Mouse (Mus musculus) liver, embryonic 12.5 days (tissue): ENCODE measurements around the gene 0610040J01Rik. TPM values are rescaled to one million over a fixed set of nuclear protein-coding genes. Genes with fewer than 3 reads are reported as not detected.
A peak's percentile ranks its signal among the peaks of the same experiment; 100 is the strongest.

Experiments
- ATAC-seq: fragments of 200-750 bp; cut with Nextera tagmentation; 2 replicates; pipeline ENCODE4 v1.8.0; 2017; ENCODE audit warnings: moderate number of reproducible peaks, mild to moderate bottlenecking, moderate library complexity
- H3K27ac ChIP-seq: fragments of 300-500 bp; sonication (generic); 2 replicates; pipeline ENCODE4 v1.5.1; 2016; ENCODE audit warnings: mild to moderate bottlenecking
- H3K27me3 ChIP-seq: fragments of 300-500 bp; sonication (generic); replicated peaks from 2 replicates; pipeline ENCODE4 v1.6.1; 2016; ENCODE audit warnings: mild to moderate bottlenecking, moderate library complexity
- H3K36me3 ChIP-seq: fragments of 300-500 bp; sonication (generic); 2 replicates; pipeline ENCODE4 v1.6.1; 2016; ENCODE audit warnings: mild to moderate bottlenecking, moderate library complexity
- H3K4me1 ChIP-seq: fragments of 300-500 bp; sonication (generic); 2 replicates; pipeline ENCODE4 v1.6.1; 2016
- H3K4me2 ChIP-seq: fragments of 300-500 bp; sonication (generic); 2 replicates; pipeline ENCODE4 v1.6.1; 2016; ENCODE audit warnings: mild to moderate bottlenecking, moderate library complexity
- H3K4me3 ChIP-seq: fragments of 300-500 bp; sonication (generic); 2 replicates; pipeline ENCODE4 v1.5.1; 2016; ENCODE audit warnings: mild to moderate bottlenecking, moderate library complexity
- H3K9ac ChIP-seq: fragments of 300-500 bp; sonication (generic); 2 replicates; pipeline ENCODE4 v1.6.1; 2016; ENCODE audit warnings: mild to moderate bottlenecking, moderate library complexity
- H3K9me3 ChIP-seq: fragments of 300-500 bp; sonication (generic); replicated peaks from 2 replicates; pipeline ENCODE4 v1.6.1; 2016; ENCODE audit warnings: mild to moderate bottlenecking, moderate library complexity
- WGBS: fragments of 180-500 bp; shearing (Covaris S2); methylation state at CpG from one replicate; pipeline ENCODE4 v1.1.7; 2016; ENCODE audit not compliant: insufficient replicate concordance; 5-methylcytosine and 5-hydroxymethylcytosine counted together
- polyA plus RNA-seq: library from polyadenylated mRNA; unstranded; fragments of >200 nt; fragmentation: Nextera tagmentation; extraction: Ambion mirVana; gene quantifications from 2 replicates; pipeline ENCODE4 v1.2.1, GENCODE M21; 2016

0610040J01Rik gene
- polyA plus RNA-seq, 1 experiment from 2014 or later, result 16.2 TPM

DNA sequence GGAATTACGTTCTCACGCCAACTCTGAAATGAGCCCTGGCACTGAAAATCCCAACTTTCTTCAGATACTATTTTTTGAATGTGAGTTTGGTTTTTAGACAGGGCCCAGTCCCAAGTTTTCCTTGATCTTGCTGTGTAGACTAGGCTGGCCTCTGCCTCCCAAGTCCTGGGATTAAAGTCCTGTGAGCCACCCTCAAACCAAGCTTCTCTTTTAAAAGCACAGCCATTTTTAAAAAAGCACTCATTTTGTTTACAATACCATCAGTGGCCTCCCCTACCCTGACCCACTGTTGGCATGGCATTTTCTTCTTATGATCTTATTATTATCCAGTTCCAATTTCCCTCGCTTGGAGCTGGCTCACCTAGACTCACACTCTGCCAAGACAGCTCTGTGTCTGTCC is 22.3 kb downstream of the 0610040J01Rik start:
- H3K4me1 ChIP-seq, result peaks cover 37% of the 10 kb centered on the region

DNA sequence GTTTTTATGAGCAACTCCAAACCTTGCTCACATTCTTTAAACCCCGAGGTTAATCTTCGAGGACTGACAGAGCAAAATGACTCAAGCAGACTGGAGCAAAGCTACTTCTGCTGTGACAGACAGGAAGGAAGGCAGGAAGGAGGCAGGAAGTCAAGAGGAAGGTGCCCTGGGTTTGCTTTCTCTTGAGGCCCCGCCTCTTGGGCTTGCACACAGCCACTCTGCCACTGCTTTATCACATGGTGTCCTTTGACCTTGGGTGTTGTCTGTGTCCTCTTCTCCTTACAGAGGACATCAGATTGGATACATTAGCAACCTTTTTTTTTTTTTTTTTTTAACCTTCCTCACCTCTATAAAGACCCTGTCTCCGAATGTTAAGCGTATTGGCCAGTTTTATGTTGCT is 25.0 kb downstream of the 0610040J01Rik start:
- Histone ChIP-seq H3K9me3 (no peaks in the 10 kb centered on the region), H3K36me3 (no peaks in the 10 kb centered on the region), H3K4me2 (no peak overlapping the region), H3K27me3 (no peaks in the 10 kb centered on the region), H3K9ac (no peak overlapping the region), H3K4me1 (peaks cover 22% of the 10 kb centered on the region), H3K4me3 (no peak overlapping the region), H3K27ac (0 out of 2 replicates have a peak overlapping the region, but pooled peaks have one; percentile 20)
- ATAC-seq, result peak; percentile 58; the same call in 1 of the 2 replicates
- 39% methylated on average over 5 of the region's 5 CpGs for WGBS

More for the DNA sequence above, 22.3 kb downstream of the 0610040J01Rik start:
- no peaks in the 10 kb centered on the region for H3K36me3 ChIP-seq
- H3K4me3 ChIP-seq, result no peak overlapping the region
- WGBS, result 78% methylated on average over 3 of the region's 3 CpGs
- no peak overlapping the region for H3K27ac ChIP-seq
- no peak overlapping the region for H3K9ac ChIP-seq
- H3K4me2 ChIP-seq, result no peak overlapping the region
- H3K27me3 ChIP-seq, result no peaks in the 10 kb centered on the region
- no peaks in the 10 kb centered on the region for H3K9me3 ChIP-seq
- ATAC-seq, result no peak

DNA sequence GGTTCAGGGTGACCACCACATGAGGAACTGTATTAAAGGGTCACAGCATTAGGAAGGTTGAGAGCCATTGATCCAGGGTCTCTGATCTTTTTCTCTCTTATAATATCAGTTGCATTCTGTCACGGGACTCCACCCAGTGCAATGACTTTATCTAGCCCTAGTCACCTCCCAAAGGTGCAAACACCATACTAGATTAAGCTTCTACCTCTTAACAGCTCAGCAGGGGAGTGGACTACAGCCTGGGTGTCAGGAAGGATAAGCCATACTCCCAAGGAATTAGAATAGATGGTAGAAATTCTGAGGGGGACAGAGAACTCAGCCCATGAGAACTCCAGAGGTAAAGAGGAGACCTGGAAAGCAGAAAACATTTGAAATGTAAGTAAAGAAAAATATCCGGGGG is 25.7 kb downstream of the 0610040J01Rik start:
- Histone ChIP-seq H3K4me2 (no peak overlapping the region), H3K27ac (no peak overlapping the region), H3K4me3 (no peak overlapping the region), H3K4me1 (peaks cover 22% of the 10 kb centered on the region), H3K27me3 (no peaks in the 10 kb centered on the region), H3K9ac (no peak overlapping the region), H3K9me3 (no peaks in the 10 kb centered on the region), H3K36me3 (no peaks in the 10 kb centered on the region)
- ATAC-seq, result peak; percentile 77
- WGBS, result 56% methylated on average over 2 of the region's 2 CpGs

DNA sequence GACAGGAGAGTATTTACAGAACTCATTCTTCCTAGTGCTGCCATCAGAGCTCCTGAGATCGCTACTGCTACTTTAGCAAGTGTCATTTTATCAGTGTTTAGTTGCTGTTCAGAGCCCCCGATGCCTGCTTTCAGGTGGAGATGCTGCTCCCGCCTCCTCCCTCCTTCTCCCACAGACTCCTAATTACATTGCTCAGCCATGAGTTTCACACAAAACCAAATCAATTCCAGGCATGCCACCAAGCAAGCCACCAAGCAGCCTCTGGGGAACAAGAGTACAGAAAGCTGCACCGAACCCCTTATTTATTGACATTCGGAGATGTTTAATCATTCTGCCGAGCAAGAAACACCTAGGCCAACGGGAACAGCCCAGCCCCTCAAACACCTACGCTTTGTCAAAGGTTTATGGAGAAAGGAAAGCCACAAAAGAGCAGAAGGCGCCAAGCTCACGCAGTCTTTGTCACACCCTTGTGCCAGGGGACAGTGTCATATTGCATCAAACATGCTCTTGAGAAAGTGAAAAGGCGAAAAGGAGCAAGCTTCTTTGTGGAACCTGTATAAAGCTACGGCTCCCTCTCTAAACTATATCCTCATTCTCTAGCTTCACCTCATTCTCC is 27.7 kb downstream of the 0610040J01Rik start:
- Histone ChIP-seq H3K4me3 (no peak overlapping the region), H3K4me1 (peaks cover 22% of the 10 kb centered on the region), H3K9me3 (peaks cover 3% of the 10 kb centered on the region; the same call in 1 of the 2 replicates), H3K36me3 (no peaks in the 10 kb centered on the region), H3K4me2 (no peak overlapping the region), H3K27ac (no peak overlapping the region), H3K27me3 (no peaks in the 10 kb centered on the region), H3K9ac (no peak overlapping the region)
- ATAC-seq, result no peak
- 72% methylated on average over 12 of the region's 12 CpGs for WGBS

DNA sequence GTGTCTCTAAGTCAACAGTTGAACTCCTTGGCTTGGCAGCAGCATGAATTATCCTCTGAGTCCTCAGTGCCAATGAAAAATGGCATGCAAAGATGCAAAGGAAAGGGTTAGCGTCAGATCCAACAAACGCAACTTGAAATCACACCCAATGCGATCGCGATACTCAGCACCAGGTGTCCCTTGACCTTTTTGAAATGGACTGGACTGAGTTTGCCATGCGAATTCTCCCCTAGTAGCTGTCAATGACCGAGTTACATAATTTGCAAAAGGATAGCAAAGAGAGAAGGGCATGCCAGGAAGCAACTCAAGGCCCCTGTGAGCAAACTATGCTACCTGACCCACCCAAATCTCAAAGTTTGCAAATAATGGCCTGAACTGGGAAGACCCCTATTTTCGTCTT is 34.9 kb downstream of the 0610040J01Rik start:
- Histone ChIP-seq H3K4me3 (no peak overlapping the region), H3K36me3 (peaks cover 4% of the 10 kb centered on the region; the same call in 1 of the 2 replicates), H3K9me3 (peaks cover 11% of the 10 kb centered on the region), H3K27me3 (no peaks in the 10 kb centered on the region), H3K4me2 (peak overlapping the region; percentile 28; the same call in 1 of the 2 replicates), H3K27ac (peak overlapping the region; percentile 69), H3K4me1 (no peaks in the 10 kb centered on the region), H3K9ac (no peak overlapping the region)
- 72% methylated on average over 8 of the region's 8 CpGs for WGBS
- peak; percentile 30; the same call in 1 of the 2 replicates for ATAC-seq

GRCm38 (mm10) chr5:63847541-63848226 is 35.5 kb downstream of the 0610040J01Rik start:
- H3K4me2 ChIP-seq, result peak overlapping the region; percentile 28; the same call in 1 of the 2 replicates
- 68% methylated on average over 13 of the region's 13 CpGs for WGBS
- peak; percentile 80 for ATAC-seq

GRCm38 (mm10) chr5:63858901-63859300 is 46.7 kb downstream of the 0610040J01Rik start:
- no peaks in the 10 kb centered on the region for H3K27me3 ChIP-seq
- H3K27ac ChIP-seq, result no peak overlapping the region
- no peaks in the 10 kb centered on the region for H3K4me1 ChIP-seq
- no peak overlapping the region for H3K9ac ChIP-seq
- no peak overlapping the region for H3K4me2 ChIP-seq
- ATAC-seq, result no peak
- H3K9me3 ChIP-seq, result no peaks in the 10 kb centered on the region
- H3K36me3 ChIP-seq, result no peaks in the 10 kb centered on the region
- 40% methylated on average over 8 of the region's 8 CpGs for WGBS
- H3K4me3 ChIP-seq, result no peak overlapping the region

More at GRCm38 (mm10) chr5:63847541-63848226, 35.5 kb downstream of the 0610040J01Rik start:
- Histone ChIP-seq H3K9ac (no peak overlapping the region), H3K4me1 (no peaks in the 10 kb centered on the region), H3K9me3 (peaks cover 11% of the 10 kb centered on the region), H3K4me3 (no peak overlapping the region), H3K36me3 (peaks cover 4% of the 10 kb centered on the region; the same call in 1 of the 2 replicates), H3K27ac (peak overlapping the region; percentile 69), H3K27me3 (no peaks in the 10 kb centered on the region)

DNA sequence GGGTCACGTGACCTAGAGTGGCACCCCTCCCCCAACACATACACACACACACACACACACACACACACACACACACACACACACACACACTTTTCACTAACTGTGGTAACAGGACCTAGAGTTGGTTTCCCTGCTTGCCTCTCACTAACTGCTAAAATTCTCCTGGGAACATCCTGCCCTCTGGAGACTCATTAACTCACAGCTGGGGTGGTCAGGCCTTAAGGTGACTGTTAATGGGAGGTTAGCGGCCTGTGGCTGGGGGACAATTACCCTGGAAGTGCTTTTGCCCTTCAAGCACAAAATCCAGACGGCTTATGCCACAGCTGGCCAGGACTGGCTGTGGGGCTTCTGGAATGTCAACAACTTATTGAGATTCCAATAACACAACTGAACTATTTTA is 55.3 kb downstream of the 0610040J01Rik start:
- Histone ChIP-seq H3K4me3 (no peak overlapping the region), H3K9me3 (no peaks in the 10 kb centered on the region), H3K36me3 (no peaks in the 10 kb centered on the region), H3K27me3 (no peaks in the 10 kb centered on the region), H3K4me2 (no peak overlapping the region), H3K9ac (no peak overlapping the region), H3K27ac (no peak overlapping the region), H3K4me1 (no peaks in the 10 kb centered on the region)
- ATAC-seq, result 0 out of 2 replicates have a peak, but pooled peaks have one; percentile 4
- WGBS, result 40% methylated on average over 3 of the region's 3 CpGs

DNA sequence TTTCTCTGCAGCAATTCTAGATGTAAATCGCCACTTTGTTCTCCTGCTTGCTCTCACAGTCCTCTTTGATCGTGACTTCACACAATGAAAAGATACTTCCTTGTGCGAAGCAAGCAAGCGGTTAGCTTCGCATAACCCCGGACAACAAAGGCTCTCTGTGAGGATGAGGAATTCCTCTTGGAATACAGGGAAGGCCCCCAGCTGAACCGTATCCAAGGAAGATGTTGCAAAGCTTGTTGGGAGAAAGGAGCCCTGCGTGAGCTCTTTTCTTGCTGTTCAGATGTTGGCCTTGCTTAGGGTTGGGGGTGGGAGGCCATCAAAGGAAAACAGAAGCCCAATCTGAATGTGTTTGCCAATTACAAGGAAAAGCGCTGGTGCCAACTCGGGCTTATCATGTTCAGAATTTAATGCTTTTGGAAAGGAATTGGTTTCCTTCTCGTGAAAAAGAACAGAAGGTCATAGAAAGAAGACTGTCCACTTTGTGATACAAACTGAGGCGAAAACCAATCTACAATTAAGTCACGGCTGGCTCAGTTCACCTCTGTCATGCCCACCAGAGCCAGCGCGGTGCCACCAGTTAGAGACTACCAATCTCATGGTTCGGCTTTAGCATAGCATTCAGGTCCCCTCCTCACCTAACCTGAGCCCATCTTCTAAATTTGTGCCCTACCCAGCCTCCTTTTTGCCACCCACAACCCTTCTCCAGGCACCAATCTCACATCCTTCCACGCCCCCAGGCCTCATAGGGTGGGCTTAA is 60.2 kb downstream of the 0610040J01Rik start:
- ATAC-seq, result no peak
- WGBS, result 70% methylated on average over 17 of the region's 17 CpGs
- Histone ChIP-seq H3K4me2 (no peak overlapping the region), H3K27me3 (no peaks in the 10 kb centered on the region), H3K4me1 (no peaks in the 10 kb centered on the region), H3K27ac (no peak overlapping the region), H3K9ac (no peak overlapping the region), H3K9me3 (no peaks in the 10 kb centered on the region), H3K4me3 (no peak overlapping the region), H3K36me3 (no peaks in the 10 kb centered on the region)

GRCm38 (mm10) chr5:63874880-63875279 is 62.7 kb downstream of the 0610040J01Rik start:
- Histone ChIP-seq H3K9me3 (no peaks in the 10 kb centered on the region), H3K27me3 (no peaks in the 10 kb centered on the region), H3K4me1 (no peaks in the 10 kb centered on the region), H3K36me3 (no peaks in the 10 kb centered on the region), H3K4me2 (no peak overlapping the region), H3K27ac (no peak overlapping the region), H3K9ac (no peak overlapping the region), H3K4me3 (no peak overlapping the region)
- 61% methylated on average over 16 of the region's 16 CpGs for WGBS
- peak; percentile 76 for ATAC-seq

- Histone ChIP-seq H3K9me3 (no peaks in the 10 kb centered on the region), H3K4me1 (no peaks in the 10 kb centered on the region), H3K4me2 (no peak overlapping the region), H3K9ac (no peak overlapping the region), H3K36me3 (no peaks in the 10 kb centered on the region), H3K4me3 (no peak overlapping the region), H3K27ac (no peak overlapping the region), H3K27me3 (no peaks in the 10 kb centered on the region)
- ATAC-seq, result no peak
- WGBS, result 70% methylated on average over 4 of the region's 4 CpGs
Observed at GRCm38 (mm10) chr5:63876081-63876480, 63.9 kb downstream of the 0610040J01Rik start.

- no peak overlapping the region for H3K9ac ChIP-seq
- no peaks in the 10 kb centered on the region for H3K27me3 ChIP-seq
- no peaks in the 10 kb centered on the region for H3K4me1 ChIP-seq
- no peak overlapping the region for H3K27ac ChIP-seq
- no peak overlapping the region for H3K4me2 ChIP-seq
- no peak for ATAC-seq
- H3K4me3 ChIP-seq, result no peak overlapping the region
- no peaks in the 10 kb centered on the region for H3K9me3 ChIP-seq
- WGBS, result 71% methylated on average over 10 of the region's 10 CpGs
- H3K36me3 ChIP-seq, result no peaks in the 10 kb centered on the region
Observed at GRCm38 (mm10) chr5:63879026-63879425, 66.9 kb downstream of the 0610040J01Rik start.
